Mouse (Mus musculus): ENCODE measurements at regions not wholly inside any gene's neighbourhood (a gene's known extent, or its start where the extent isn't known, plus 50 kb on each side); places are given as distances from the start of the nearest gene placed in this dataset.

DNA sequence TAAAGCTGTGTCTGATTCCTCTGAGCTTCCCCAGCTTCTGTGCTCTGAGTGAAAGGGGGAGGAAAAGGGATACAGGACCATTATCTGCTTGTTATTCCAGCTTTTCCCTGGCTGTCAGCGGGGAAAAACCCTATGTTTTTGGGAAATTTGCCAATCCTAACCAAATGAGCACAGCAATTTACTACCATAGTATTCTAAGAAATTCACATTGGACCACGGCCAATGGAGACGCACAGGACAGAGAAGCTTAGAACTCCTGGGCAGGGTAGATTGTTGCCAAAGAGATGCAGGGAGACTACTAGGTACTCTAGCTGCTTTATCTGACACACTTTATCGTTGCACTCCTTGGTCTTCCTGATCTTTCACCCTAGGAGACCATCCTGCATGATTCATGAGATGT, 303.2 kb downstream of the Olfm3 start:
- no peak for TF ChIP-seq POLR2A (IDR thresholded peaks at IDR 0.05; ENCODE audit: borderline replicate concordance, low read depth, low read length)
- no peak for TF ChIP-seq CTCF (IDR thresholded peaks at IDR 0.05; ENCODE audit: low read depth, low read length)
- no peak overlapping the region for H3K4me3 ChIP-seq (ENCODE audit: insufficient read depth, low read length)
- H3K4me1 ChIP-seq (ENCODE audit: control insufficient read depth, insufficient read depth, low read length): no peaks in the 10 kb centered on the region
- no peak overlapping the region for H3K27ac ChIP-seq (ENCODE audit: insufficient read depth, low read depth, low read length)

DNA sequence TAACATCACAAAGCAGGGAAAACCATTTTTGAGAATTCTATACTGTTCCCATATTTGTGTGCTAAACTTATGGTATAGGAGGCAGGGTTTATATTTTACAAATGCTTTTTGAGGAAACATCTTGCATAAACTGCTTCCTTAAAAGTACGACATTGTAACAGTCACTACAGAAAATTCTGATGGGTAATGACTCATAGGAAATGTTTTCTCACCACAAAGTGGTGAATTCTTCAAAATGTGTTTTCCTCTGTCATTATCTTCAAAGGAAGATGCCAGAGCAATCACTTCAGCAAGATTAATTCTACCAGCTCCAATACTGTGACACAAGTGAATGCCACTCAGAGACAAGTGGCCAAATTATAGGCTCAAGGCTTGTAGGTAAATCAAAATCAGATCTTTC, 308.0 kb downstream of the Olfm3 start:
- Histone ChIP-seq H3K4me3 (ENCODE audit: insufficient read depth, low read length) (no peak overlapping the region), H3K27ac (ENCODE audit: insufficient read depth, low read depth, low read length) (no peak overlapping the region), H3K4me1 (ENCODE audit: control insufficient read depth, insufficient read depth, low read length) (no peaks in the 10 kb centered on the region)
- no peak for TF ChIP-seq POLR2A (IDR thresholded peaks at IDR 0.05; ENCODE audit: borderline replicate concordance, low read depth, low read length)
- TF ChIP-seq CTCF (IDR thresholded peaks at IDR 0.05; ENCODE audit: low read depth, low read length): no peak

DNA sequence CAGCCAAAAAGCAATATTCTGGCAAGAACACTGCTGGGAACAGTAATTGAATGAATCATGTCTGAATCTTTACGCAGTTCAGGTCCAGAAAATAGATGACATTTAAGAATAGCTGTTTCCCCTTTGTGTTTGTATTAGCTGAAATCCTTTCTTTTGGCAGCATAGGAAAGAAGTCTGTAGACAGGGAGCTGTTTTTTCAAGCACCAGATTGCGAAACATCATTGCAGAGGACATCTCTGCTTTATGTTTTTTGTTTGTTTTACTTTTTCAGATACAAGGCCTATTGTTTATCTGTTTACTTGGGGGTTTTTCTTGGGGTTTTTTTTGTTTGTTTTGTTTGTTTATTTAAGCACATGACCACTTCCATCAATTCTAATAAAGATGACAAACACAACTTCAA, 309.6 kb downstream of the Olfm3 start:
- no peaks in the 10 kb centered on the region for H3K4me1 ChIP-seq (ENCODE audit: control insufficient read depth, insufficient read depth, low read length)
- no peak overlapping the region for H3K27ac ChIP-seq (ENCODE audit: insufficient read depth, low read depth, low read length)
- H3K4me3 ChIP-seq (ENCODE audit: insufficient read depth, low read length): no peak overlapping the region
- TF ChIP-seq CTCF (IDR thresholded peaks at IDR 0.05; ENCODE audit: low read depth, low read length) (no peak), POLR2A (IDR thresholded peaks at IDR 0.05; ENCODE audit: borderline replicate concordance, low read depth, low read length) (no peak)

DNA sequence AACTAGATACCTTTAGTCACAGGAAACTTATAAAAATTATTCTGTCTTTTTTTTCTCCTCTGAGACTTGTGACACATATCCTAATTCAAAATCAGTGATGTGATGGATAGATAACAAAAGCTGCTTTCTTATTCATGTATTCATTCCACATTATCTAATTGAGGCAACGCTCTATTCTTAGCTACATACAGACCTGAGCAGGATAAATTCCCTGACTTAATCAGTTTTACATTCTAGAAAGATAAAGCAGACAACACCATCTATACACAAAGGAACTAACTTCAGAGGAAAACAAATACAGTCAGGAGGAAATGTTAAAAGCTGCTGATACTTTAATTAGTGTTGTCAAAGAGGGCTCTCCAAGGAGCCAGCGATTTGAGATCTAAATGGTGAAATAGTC, 336.6 kb downstream of the Olfm3 start:
- Histone ChIP-seq H3K4me1 (ENCODE audit: control insufficient read depth, insufficient read depth, low read length) (no peaks in the 10 kb centered on the region), H3K27ac (ENCODE audit: insufficient read depth, low read depth, low read length) (no peak overlapping the region), H3K4me3 (ENCODE audit: insufficient read depth, low read length) (no peak overlapping the region)
- TF ChIP-seq CTCF (IDR thresholded peaks at IDR 0.05; ENCODE audit: low read depth, low read length) (no peak), POLR2A (IDR thresholded peaks at IDR 0.05; ENCODE audit: borderline replicate concordance, low read depth, low read length) (no peak)

DNA sequence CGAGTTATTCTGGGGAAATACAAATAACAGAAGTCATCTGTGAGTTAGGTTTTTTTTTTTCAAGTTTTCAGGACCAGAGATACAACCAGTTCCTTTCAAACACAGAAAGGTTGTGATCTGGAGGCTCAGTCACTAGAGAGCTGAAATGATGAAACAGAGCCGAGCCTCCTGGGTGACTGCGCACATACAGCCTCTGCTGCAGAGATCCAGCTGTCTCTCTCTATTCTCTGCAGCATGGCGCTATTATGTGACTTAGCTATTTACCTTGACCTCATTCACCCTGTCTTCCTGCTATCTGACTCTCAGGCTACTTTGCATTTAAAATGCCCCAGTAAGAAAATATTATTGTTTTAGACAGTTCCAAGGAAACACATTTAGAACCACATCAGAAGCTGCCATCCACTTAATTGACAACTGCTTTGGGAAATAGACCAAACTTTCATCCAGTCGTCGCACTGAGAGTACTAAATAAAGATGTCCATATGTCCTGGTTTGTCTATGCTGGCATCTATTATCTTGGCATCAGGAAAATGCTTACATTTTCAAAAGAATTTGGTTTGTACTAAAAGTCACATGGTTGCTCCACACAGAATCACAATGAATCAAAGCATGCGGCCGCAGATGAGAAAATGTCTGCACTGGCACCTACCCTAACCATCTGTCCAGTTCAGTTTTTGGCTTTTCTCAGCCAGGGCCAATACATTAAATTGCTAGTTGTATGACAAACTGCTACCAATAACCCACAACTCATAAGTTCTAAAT, 348.9 kb downstream of the Olfm3 start:
- TF ChIP-seq POLR2A (IDR thresholded peaks at IDR 0.05; ENCODE audit: borderline replicate concordance, low read depth, low read length) (no peak), CTCF (IDR thresholded peaks at IDR 0.05; ENCODE audit: low read depth, low read length) (no peak)
- Histone ChIP-seq H3K4me3 (ENCODE audit: insufficient read depth, low read length) (no peak overlapping the region), H3K27ac (ENCODE audit: insufficient read depth, low read depth, low read length) (no peak overlapping the region), H3K4me1 (ENCODE audit: control insufficient read depth, insufficient read depth, low read length) (no peaks in the 10 kb centered on the region)

DNA sequence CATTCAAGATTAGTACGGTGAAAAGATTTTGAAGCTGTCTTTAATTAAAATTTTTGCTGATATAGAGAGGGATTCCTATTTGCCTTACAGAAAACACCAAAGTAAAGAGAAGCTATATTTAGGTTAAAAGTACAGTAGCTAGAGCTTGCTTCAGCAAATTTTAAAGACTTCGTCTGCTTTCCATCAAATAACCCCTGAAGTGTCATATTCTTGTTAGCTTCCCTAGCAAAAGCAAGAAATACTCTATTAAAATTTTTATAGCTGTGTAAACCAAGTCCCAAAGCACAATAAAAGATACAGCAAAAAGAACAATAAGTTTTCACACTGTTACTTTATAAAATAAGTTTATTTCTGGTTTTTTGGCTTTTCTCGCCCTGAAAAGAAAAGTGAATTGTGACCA, 372.3 kb downstream of the Olfm3 start:
- peaks cover 3% of the 10 kb centered on the region for H3K4me1 ChIP-seq (ENCODE audit: control insufficient read depth, insufficient read depth, low read length)
- no peak for TF ChIP-seq CTCF (IDR thresholded peaks at IDR 0.05; ENCODE audit: low read depth, low read length)
- no peak for TF ChIP-seq POLR2A (IDR thresholded peaks at IDR 0.05; ENCODE audit: borderline replicate concordance, low read depth, low read length)
- no peak overlapping the region for H3K4me3 ChIP-seq (ENCODE audit: insufficient read depth, low read length)
- H3K27ac ChIP-seq (ENCODE audit: insufficient read depth, low read depth, low read length): no peak overlapping the region

DNA sequence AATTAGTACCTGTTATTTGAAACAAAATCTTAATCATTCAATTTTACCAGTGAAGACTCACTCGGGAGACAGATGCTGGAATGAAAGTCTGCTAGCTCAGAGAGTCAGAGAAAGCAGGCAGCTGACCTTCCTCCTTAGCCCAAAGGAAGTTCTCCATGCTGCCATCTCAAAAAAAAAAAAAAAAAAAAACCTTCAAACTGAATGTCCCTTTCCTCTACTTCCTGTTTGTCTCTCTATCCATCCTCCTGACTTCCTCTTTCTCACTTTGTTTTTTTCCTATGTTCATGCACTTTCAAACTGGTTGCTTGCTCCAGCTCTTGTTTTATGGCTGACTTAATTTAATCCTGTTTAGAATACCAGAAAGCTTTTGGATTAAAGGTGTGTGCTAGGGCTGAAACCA, 377.4 kb downstream of the Olfm3 start:
- Histone ChIP-seq H3K4me3 (ENCODE audit: insufficient read depth, low read length) (no peak overlapping the region), H3K27ac (ENCODE audit: insufficient read depth, low read depth, low read length) (peak overlapping the region; percentile 55), H3K4me1 (ENCODE audit: control insufficient read depth, insufficient read depth, low read length) (peaks cover 19% of the 10 kb centered on the region)
- TF ChIP-seq CTCF (IDR thresholded peaks at IDR 0.05; ENCODE audit: low read depth, low read length): no peak
- no peak for TF ChIP-seq POLR2A (IDR thresholded peaks at IDR 0.05; ENCODE audit: borderline replicate concordance, low read depth, low read length)

DNA sequence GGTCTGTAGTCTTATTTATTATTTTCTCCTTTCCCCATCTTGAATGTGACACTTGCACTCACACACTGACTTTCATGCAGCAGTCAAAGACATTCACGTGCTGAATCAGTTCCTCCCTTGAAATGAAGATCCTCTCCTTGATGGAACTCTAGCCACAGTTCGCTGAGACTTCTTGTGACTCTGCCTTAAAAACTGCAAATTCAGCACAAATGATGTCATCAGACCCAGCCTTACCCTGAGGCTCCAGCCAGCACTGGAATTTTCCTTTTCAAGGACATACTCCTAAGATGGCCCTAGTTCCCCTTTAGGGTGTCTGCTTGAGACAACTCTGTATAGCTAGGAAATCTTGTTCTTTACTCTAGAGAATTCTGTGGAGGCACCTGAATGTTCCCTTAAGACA, 380.6 kb downstream of the Olfm3 start:
- no peak for TF ChIP-seq CTCF (IDR thresholded peaks at IDR 0.05; ENCODE audit: low read depth, low read length)
- no peak for TF ChIP-seq POLR2A (IDR thresholded peaks at IDR 0.05; ENCODE audit: borderline replicate concordance, low read depth, low read length)
- Histone ChIP-seq H3K4me3 (ENCODE audit: insufficient read depth, low read length) (no peak overlapping the region), H3K4me1 (ENCODE audit: control insufficient read depth, insufficient read depth, low read length) (peaks cover 19% of the 10 kb centered on the region), H3K27ac (ENCODE audit: insufficient read depth, low read depth, low read length) (peak overlapping the region; percentile 72)
